Mouse (Mus musculus) hindbrain, embryonic 13.5 days (tissue): ENCODE measurements around the gene Hmx2. TPM values are rescaled to one million over a fixed set of nuclear protein-coding genes. Genes with fewer than 3 reads are reported as not detected.

ENCODE experiments used
- ATAC-seq: fragments of 200-750 bp; cut with Nextera tagmentation; 2 replicates; pipeline ENCODE4 v1.8.0; 2017; ENCODE audit warnings: moderate TSS enrichment; ENCODE audit not compliant: low FRiP score
- H3K27ac ChIP-seq: fragments of 300-500 bp; sonication (generic); 2 replicates; pipeline ENCODE4 v1.5.1; 2015; ENCODE audit warnings: inconsistent platforms, mild to moderate bottlenecking, moderate library complexity
- H3K27me3 ChIP-seq: fragments of 300-500 bp; sonication (generic); 2 replicates; pipeline ENCODE4 v1.6.1; 2015; ENCODE audit warnings: mild to moderate bottlenecking, inconsistent platforms
- H3K36me3 ChIP-seq: fragments of 300-500 bp; sonication (generic); 2 replicates; pipeline ENCODE4 v1.6.1; 2015; ENCODE audit warnings: mild to moderate bottlenecking, inconsistent platforms
- H3K4me1 ChIP-seq: fragments of 300-500 bp; sonication (generic); replicated peaks from 2 replicates; pipeline ENCODE4 v1.6.1; 2015; ENCODE audit warnings: inconsistent platforms
- H3K4me2 ChIP-seq: fragments of 300-500 bp; sonication (generic); 2 replicates; pipeline ENCODE4 v1.6.1; 2015; ENCODE audit warnings: inconsistent platforms, mild to moderate bottlenecking, moderate library complexity
- H3K4me3 ChIP-seq: fragments of 300-500 bp; sonication (generic); 2 replicates; pipeline ENCODE4 v1.5.1; 2015; ENCODE audit warnings: mild to moderate bottlenecking, inconsistent platforms
- H3K9ac ChIP-seq: fragments of 300-500 bp; sonication (generic); 2 replicates; pipeline ENCODE4 v1.6.1; 2015; ENCODE audit warnings: mild to moderate bottlenecking, inconsistent platforms
- H3K9me3 ChIP-seq: fragments of 300-500 bp; sonication (generic); 2 replicates; pipeline ENCODE4 v1.6.1; 2016; ENCODE audit warnings: inconsistent platforms
- WGBS: fragments of 180-500 bp; shearing (Covaris S2); methylation state at CpG from one replicate; pipeline ENCODE4 v1.1.7; 2015; 5-methylcytosine and 5-hydroxymethylcytosine counted together
- polyA plus RNA-seq: library from polyadenylated mRNA; unstranded; fragments of >200 nt; fragmentation: Nextera tagmentation; extraction: Ambion mirVana; gene quantifications from 2 replicates; pipeline ENCODE4 v1.2.1, GENCODE M21; 2015

The Hmx2 gene
- polyA plus RNA-seq, 1 experiment from 2014 or later, result 2.4 TPM

DNA sequence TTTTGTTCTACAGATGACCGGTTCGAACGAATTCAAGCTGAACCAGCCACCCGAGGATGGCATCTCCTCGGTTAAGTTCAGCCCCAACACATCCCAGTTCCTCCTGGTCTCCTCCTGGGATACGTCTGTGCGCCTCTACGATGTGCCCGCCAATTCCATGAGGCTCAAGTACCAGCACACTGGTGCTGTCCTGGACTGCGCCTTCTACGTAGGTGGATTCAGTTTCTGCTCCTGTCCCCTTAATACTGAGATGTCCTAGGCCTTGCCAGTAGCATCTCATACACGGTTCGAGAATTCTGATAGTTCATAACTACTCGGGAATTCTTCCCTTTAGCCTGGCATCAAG lies 12.1 kb downstream of the Hmx2 start:
- Histone ChIP-seq H3K9me3 (no peaks in the 10 kb centered on the region), H3K27ac (peak overlapping the region; percentile 94), H3K4me2 (peak overlapping the region; percentile 86), H3K9ac (peak overlapping the region; percentile 88), H3K4me1 (peaks cover 35% of the 10 kb centered on the region), H3K36me3 (peaks cover 30% of the 10 kb centered on the region), H3K27me3 (peaks cover 38% of the 10 kb centered on the region), H3K4me3 (peak overlapping the region; percentile 72)
- peak; percentile 79 for ATAC-seq
- under 1% methylated on average over 14 of the region's 14 CpGs for WGBS

DNA sequence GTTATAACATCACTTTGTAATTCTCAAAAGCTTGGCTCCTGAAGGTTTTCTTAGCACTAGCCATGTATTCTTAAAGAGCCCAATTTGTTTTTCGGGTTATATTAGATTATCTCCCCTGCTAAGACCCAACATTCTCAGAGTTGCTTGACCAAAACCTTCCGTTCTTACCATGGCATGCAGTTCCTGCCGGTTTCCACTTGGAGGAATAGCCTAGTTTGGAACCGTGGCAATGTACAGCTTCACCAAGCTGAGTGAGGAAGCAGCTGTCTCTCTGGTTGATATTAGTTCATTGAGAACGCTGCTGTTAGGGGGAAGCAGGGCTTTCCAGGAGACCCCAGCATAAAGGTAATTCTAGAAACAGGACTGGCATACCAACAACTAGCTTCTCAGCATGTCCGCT lies 26.7 kb downstream of the Hmx2 start:
- H3K4me1 ChIP-seq, result no peaks in the 10 kb centered on the region

DNA sequence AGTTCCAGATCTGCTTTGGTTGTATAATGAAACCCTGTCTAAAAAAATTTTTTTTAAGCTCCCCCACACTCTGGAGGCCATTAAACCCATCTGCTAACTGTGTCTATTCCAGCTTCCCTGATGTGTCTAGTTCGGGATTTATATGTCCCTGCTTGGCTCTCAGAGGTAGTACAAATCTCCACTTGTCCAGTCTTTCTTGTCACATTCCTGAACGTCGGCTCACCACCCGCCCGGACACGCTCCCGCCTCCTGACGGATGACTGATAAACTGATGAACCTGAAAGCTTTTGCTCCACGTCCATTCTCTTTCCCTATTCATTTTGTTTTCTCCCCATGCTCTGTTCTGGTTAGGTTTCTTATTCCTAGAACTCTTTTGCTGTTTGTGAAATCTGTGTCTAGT lies 33.6 kb downstream of the Hmx2 start:
- Histone ChIP-seq H3K27me3 (peaks cover 10% of the 10 kb centered on the region; the same call in 1 of the 2 replicates), H3K9ac (no peak overlapping the region), H3K4me3 (no peak overlapping the region), H3K9me3 (no peaks in the 10 kb centered on the region), H3K4me1 (no peaks in the 10 kb centered on the region), H3K27ac (no peak overlapping the region), H3K36me3 (no peaks in the 10 kb centered on the region), H3K4me2 (no peak overlapping the region)
- ATAC-seq, result no peak
- WGBS, result 57% methylated on average over 9 of the region's 9 CpGs

More for the DNA sequence above, 26.7 kb downstream of the Hmx2 start:
- Histone ChIP-seq H3K36me3 (peaks cover 29% of the 10 kb centered on the region), H3K4me3 (no peak overlapping the region), H3K27me3 (no peaks in the 10 kb centered on the region), H3K9ac (no peak overlapping the region), H3K9me3 (no peaks in the 10 kb centered on the region), H3K4me2 (no peak overlapping the region), H3K27ac (no peak overlapping the region)
- ATAC-seq, result no peak
- WGBS, result 76% methylated on average over 6 of the region's 6 CpGs

DNA sequence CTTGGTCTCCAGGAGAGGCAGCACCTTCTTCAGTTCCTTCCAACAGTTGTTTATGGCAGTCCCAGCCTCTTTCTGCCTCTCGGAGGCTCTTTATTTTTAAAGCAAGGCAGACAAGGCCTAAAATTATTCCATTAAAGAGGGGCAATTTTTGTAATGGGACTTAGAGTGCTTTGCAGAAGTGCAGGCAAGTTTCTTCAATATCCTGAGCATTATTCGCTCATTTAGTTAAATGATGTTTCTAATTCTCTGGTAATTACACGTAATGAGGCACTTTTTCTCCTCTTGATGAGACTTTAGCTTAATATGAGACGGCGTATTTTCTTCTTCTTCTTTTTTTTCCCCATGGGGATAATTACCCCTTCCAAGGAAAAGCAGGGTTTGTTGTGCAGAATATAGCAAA lies 37.0 kb downstream of the Hmx2 start:
- WGBS, result 79% methylated on average over 5 of the region's 5 CpGs
- no peaks in the 10 kb centered on the region for H3K9me3 ChIP-seq

DNA sequence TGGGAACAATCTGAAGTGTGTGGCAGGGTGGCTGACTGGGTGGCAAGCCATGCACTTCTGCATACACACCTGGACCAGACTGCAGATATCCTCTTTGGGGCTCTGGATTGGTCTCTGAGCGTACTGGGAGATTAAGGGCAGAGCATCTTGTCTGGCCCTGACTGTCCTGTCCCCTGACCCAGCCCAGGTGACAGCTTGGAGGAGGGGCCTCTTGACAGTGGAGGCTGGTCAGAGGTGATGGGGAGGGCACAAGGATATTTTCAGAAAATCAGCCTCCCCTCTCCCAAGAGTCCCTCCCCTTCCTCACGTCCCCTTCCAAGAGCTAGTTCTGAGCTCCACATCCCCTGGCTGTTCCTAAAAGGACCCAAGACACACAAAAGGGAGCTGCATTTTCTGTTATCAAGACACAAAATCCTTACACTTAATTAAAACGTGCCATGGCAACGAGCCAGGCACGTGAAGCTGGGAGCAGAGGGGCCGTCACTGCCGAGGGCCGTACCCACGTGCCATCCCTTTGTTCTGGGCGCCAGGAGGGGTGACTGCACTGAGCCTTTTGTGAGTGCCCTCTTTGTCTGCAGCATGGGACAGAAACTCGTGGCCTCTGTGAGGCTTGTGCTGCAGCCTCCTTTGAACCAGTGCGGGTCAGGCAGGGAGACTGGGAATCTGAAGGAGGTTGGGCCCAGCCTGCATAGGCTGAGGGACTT lies 49.4 kb downstream of the Hmx2 start:
- Histone ChIP-seq H3K27me3 (peaks cover 70% of the 10 kb centered on the region), H3K9ac (peak overlapping the region; percentile 46; the same call in 1 of the 2 replicates), H3K4me3 (no peak overlapping the region), H3K27ac (peak overlapping the region; percentile 31; the same call in 1 of the 2 replicates), H3K4me1 (peaks cover 22% of the 10 kb centered on the region), H3K4me2 (peak overlapping the region; percentile 23), H3K9me3 (no peaks in the 10 kb centered on the region; the same call in 1 of the 2 replicates), H3K36me3 (no peaks in the 10 kb centered on the region)
- WGBS, result 6% methylated on average over 12 of the region's 12 CpGs
- ATAC-seq, result peak; percentile 76; the same call in 1 of the 2 replicates

More for the DNA sequence above, 37.0 kb downstream of the Hmx2 start:
- Histone ChIP-seq H3K36me3 (no peaks in the 10 kb centered on the region), H3K27ac (no peak overlapping the region), H3K4me1 (no peaks in the 10 kb centered on the region), H3K27me3 (peaks cover 17% of the 10 kb centered on the region; the same call in 1 of the 2 replicates), H3K4me2 (no peak overlapping the region), H3K9ac (no peak overlapping the region), H3K4me3 (no peak overlapping the region)
- ATAC-seq, result no peak

DNA sequence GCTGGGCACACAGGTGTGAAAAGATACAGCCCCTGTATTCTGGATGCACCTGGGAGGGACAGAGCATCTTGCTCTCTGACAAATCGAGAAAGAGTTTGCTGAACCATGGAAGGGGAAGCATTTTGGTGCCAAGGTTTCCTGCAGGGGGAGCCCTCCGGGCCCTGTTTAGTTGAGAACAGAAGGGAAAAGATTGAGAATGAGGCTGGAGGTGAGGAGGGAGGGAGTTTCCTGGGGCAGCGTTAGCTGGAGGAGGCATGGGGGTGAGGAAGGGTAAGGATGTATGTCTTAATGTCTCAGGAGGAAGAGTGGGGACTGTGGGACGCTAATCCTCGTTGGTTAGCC lies 49.9 kb downstream of the Hmx2 start:
- peak overlapping the region; percentile 31; the same call in 1 of the 2 replicates for H3K27ac ChIP-seq
- 3% methylated on average over 5 of the region's 5 CpGs for WGBS
- no peaks in the 10 kb centered on the region; the same call in 1 of the 2 replicates for H3K9me3 ChIP-seq
- H3K36me3 ChIP-seq, result no peaks in the 10 kb centered on the region
- peaks cover 26% of the 10 kb centered on the region for H3K4me1 ChIP-seq
- H3K4me2 ChIP-seq, result peak overlapping the region; percentile 23
- ATAC-seq, result no peak
- H3K9ac ChIP-seq, result peak overlapping the region; percentile 46; the same call in 1 of the 2 replicates
- peaks cover 65% of the 10 kb centered on the region for H3K27me3 ChIP-seq
- H3K4me3 ChIP-seq, result no peak overlapping the region

GRCm38 (mm10) chr7:131602106-131602505 lies 53.5 kb downstream of the Hmx2 start:
- 66% methylated on average over 7 of the region's 7 CpGs for WGBS
- no peak overlapping the region for H3K4me3 ChIP-seq
- H3K27me3 ChIP-seq, result peaks cover 46% of the 10 kb centered on the region
- no peaks in the 10 kb centered on the region for H3K36me3 ChIP-seq
- no peak for ATAC-seq
- H3K4me2 ChIP-seq, result no peak overlapping the region
- no peaks in the 10 kb centered on the region for H3K9me3 ChIP-seq
- H3K4me1 ChIP-seq, result peaks cover 26% of the 10 kb centered on the region
- 0 out of 2 replicates have a peak overlapping the region, but pooled peaks have one; percentile 19 for H3K27ac ChIP-seq
- no peak overlapping the region for H3K9ac ChIP-seq

DNA sequence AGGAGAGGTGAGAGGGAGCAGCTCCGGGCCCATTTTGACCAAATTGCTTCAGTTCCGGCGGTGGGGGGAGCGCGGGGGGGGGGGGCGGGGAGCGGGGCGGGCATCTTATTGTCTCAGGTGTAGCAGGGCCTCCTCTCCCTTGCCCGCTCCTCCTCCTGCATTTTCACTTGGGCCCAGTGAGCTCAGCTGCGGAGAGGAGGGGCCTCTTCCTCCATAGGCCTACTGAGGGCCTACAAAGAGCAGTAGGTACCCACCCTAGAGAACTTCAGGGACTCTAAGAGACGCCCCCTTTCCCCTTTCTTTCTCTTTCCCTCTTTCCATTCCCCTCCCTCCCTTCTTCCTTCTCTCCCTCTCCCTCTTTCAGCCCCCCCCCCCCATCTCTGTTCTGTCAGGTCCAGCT lies 54.6 kb downstream of the Hmx2 start:
- H3K4me3 ChIP-seq, result no peak overlapping the region
- no peak overlapping the region for H3K9ac ChIP-seq
- no peaks in the 10 kb centered on the region for H3K36me3 ChIP-seq
- WGBS, result 3% methylated on average over 7 of the region's 11 CpGs
- no peak for ATAC-seq
- no peak overlapping the region for H3K27ac ChIP-seq
- no peak overlapping the region for H3K4me2 ChIP-seq
- H3K4me1 ChIP-seq, result peaks cover 20% of the 10 kb centered on the region
- peaks cover 42% of the 10 kb centered on the region for H3K27me3 ChIP-seq
- no peaks in the 10 kb centered on the region for H3K9me3 ChIP-seq

DNA sequence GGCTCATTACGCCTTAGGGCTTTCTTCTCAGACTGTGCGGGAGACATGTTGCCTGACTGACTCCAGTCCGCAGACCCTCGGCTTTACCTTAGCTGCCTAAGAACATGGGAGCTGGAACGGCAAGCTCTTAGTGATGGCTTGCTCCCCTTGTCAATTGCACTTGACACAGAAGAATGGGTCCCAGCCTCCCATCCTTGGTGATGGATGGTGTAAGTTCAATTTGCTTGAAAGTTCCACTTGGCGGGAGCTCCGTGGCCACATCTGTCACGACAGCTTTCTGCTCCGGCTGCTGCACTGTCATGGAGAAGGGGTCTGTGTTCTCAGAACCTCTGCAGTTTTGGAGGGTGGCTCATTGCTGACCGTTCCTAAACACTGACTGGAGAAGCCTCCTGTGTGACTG lies 56.4 kb downstream of the Hmx2 start:
- H3K4me1 ChIP-seq, result peaks cover 14% of the 10 kb centered on the region
- no peak overlapping the region for H3K9ac ChIP-seq
- peaks cover 35% of the 10 kb centered on the region for H3K27me3 ChIP-seq
- no peak for ATAC-seq
- no peaks in the 10 kb centered on the region for H3K36me3 ChIP-seq
- no peak overlapping the region for H3K4me2 ChIP-seq
- no peak overlapping the region for H3K4me3 ChIP-seq
- H3K9me3 ChIP-seq, result no peaks in the 10 kb centered on the region
- H3K27ac ChIP-seq, result no peak overlapping the region
- 85% methylated on average over 10 of the region's 10 CpGs for WGBS

- Histone ChIP-seq H3K9me3 (no peaks in the 10 kb centered on the region), H3K4me3 (no peak overlapping the region), H3K27ac (no peak overlapping the region), H3K27me3 (peaks cover 29% of the 10 kb centered on the region), H3K9ac (no peak overlapping the region), H3K4me1 (peaks cover 14% of the 10 kb centered on the region), H3K36me3 (no peaks in the 10 kb centered on the region), H3K4me2 (no peak overlapping the region)
- 67% methylated on average over 4 of the region's 4 CpGs for WGBS
- no peak for ATAC-seq
Observed at GRCm38 (mm10) chr7:131605481-131605880, 56.9 kb downstream of the Hmx2 start.

Other genes starting within 250 kb of the Hmx2 start
- gene Cuzd1, start 226.5 kb upstream of the Hmx2 start, polyA plus RNA-seq, result not detected in 2 replicates
- gene Fam24b, start 219.3 kb upstream of the Hmx2 start, polyA plus RNA-seq, result not detected in 2 replicates
- gene Fam24a, start 214.9 kb upstream of the Hmx2 start, polyA plus RNA-seq, result not detected in 2 replicates
- gene 2310057M21Rik, start 186.0 kb upstream of the Hmx2 start, polyA plus RNA-seq, result 22.9 and 30.0 TPM in 2 replicates
- gene Pstk, start 177.6 kb upstream of the Hmx2 start, polyA plus RNA-seq, result 42.7 and 46.4 TPM in 2 replicates
- gene Ikzf5, start 138.3 kb upstream of the Hmx2 start, polyA plus RNA-seq, result 13.1 and 14.9 TPM in 2 replicates
- gene Acadsb, start 138.2 kb upstream of the Hmx2 start, polyA plus RNA-seq, result 98.6 and 99.7 TPM in 2 replicates
- gene Hmx3, start 5.9 kb upstream of the Hmx2 start, polyA plus RNA-seq, result 1.3 and 1.6 TPM in 2 replicates
- 178 and 200 TPM in 2 replicates for gene Bub3, start 11.4 kb downstream of the Hmx2 start, polyA plus RNA-seq